In genomic region chr5:116313711-116314110, GRCm38 (mm10) we compare ENCODE assay signal across 22 mouse cellular contexts. TPM values are rescaled to one million over a fixed set of nuclear protein-coding genes. Genes with fewer than 3 reads are reported as not detected.
"Had no signal": no experiment of that assay in that cellular context is flagged by ENCODE, and none has a peak within 500 bp of the region (broad histone marks: within the 10 kb centered on the region; RNA-seq: fewer than 3 reads in every experiment).

No protein-coding gene starts in this region.

- DNase-seq: kidney, postnatal 25 days; layer of hippocampus, adult 9-11 months; liver, embryonic 13.5 days; lung, embryonic 14.5 days; retina, postnatal 1 day; right cerebral cortex, postnatal 25 days; spleen, adult 18-20 months; thymus, adult 18-20 months; thymus, postnatal 14 days; thymus, postnatal 4 days had no signal

- H3K36me3 ChIP-seq: liver, embryonic 13.5 days; midbrain, embryonic 12.5 days; midbrain, embryonic 15.5 days; neural tube, embryonic 12.5 days; neural tube, embryonic 15.5 days; stomach, embryonic 15.5 days had no signal

- H3K4me1 ChIP-seq: liver, embryonic 13.5 days had no signal

- H3K4me3 ChIP-seq: layer of hippocampus, adult 2 months; liver, embryonic 13.5 days; midbrain, embryonic 12.5 days; midbrain, embryonic 15.5 days; neural tube, embryonic 12.5 days; neural tube, embryonic 15.5 days; stomach, embryonic 15.5 days had no signal

- H3K27me3 ChIP-seq: liver, embryonic 13.5 days; stomach, embryonic 15.5 days had no signal

- ATAC-seq: lung, postnatal 0 days; midbrain, embryonic 15.5 days had no signal

- H3K27ac ChIP-seq: kidney, postnatal 0 days; layer of hippocampus, adult 2 months; liver, embryonic 13.5 days; macrophage; midbrain, embryonic 12.5 days; midbrain, embryonic 15.5 days; neural tube, embryonic 12.5 days; neural tube, embryonic 15.5 days; stomach, embryonic 15.5 days had no signal

- H3K4me2 ChIP-seq: liver, embryonic 13.5 days; lung, embryonic 14.5 days; midbrain, embryonic 12.5 days; midbrain, embryonic 15.5 days; neural tube, embryonic 12.5 days; neural tube, embryonic 15.5 days; stomach, embryonic 15.5 days had no signal

- H3K9me3 ChIP-seq: liver, embryonic 13.5 days; midbrain, embryonic 12.5 days; midbrain, embryonic 15.5 days; neural tube, embryonic 12.5 days; neural tube, embryonic 15.5 days; stomach, embryonic 15.5 days had no signal

- H3K9ac ChIP-seq: liver, embryonic 13.5 days; lung, embryonic 14.5 days; midbrain, embryonic 12.5 days; midbrain, embryonic 15.5 days; neural tube, embryonic 12.5 days; neural tube, embryonic 15.5 days; stomach, embryonic 15.5 days had no signal

RNA-seq across cellular contexts. Expression of gene Ccdc60, which starts 24.9 kb away (rescaled TPM):
- total RNA-seq: liver, adult 2 months; megakaryocyte, adult 5-6 weeks had no signal
- polyA plus RNA-seq: liver, adult 2 months; liver, embryonic 16.5 days; macrophage had no signal
